Mouse (Mus musculus) stomach, embryonic 16.5 days (tissue): ENCODE measurements around the gene Bicdl2. TPM values are rescaled to one million over a fixed set of nuclear protein-coding genes. Genes with fewer than 3 reads are reported as not detected.

Source experiments
- ATAC-seq: fragments of 200-750 bp; cut with Nextera tagmentation; 2 replicates; pipeline ENCODE4 v1.8.0; 2017; ENCODE audit warnings: moderate number of reproducible peaks, moderate TSS enrichment; ENCODE audit not compliant: insufficient read depth, low FRiP score
- H3K27ac ChIP-seq: fragments of 300-500 bp; sonication (generic); 2 replicates; pipeline ENCODE4 v1.5.1; 2014; ENCODE audit warnings: low read length
- H3K27me3 ChIP-seq: fragments of 300-500 bp; sonication (generic); 2 replicates; pipeline ENCODE4 v1.6.1; 2014; ENCODE audit warnings: low read length, control low read depth, mixed read lengths; ENCODE audit not compliant: control insufficient read depth, insufficient read depth
- H3K36me3 ChIP-seq: fragments of 300-500 bp; sonication (generic); 2 replicates; pipeline ENCODE4 v1.6.1; 2014; ENCODE audit warnings: low read length; ENCODE audit not compliant: control insufficient read depth, insufficient read depth
- H3K4me1 ChIP-seq: fragments of 300-500 bp; sonication (generic); 2 replicates; pipeline ENCODE4 v1.6.1; 2014; ENCODE audit warnings: low read length, control low read depth, mixed read lengths; ENCODE audit not compliant: control insufficient read depth, insufficient read depth
- H3K4me2 ChIP-seq: fragments of 300-500 bp; sonication (generic); 2 replicates; pipeline ENCODE4 v1.6.1; 2014; ENCODE audit warnings: low read depth, low read length, mixed read lengths
- H3K4me3 ChIP-seq: fragments of 300-500 bp; sonication (generic); replicated peaks from 2 replicates; pipeline ENCODE4 v1.5.1; 2014; ENCODE audit warnings: mild to moderate bottlenecking, low read length
- H3K9ac ChIP-seq: fragments of 300-500 bp; sonication (generic); 2 replicates; pipeline ENCODE4 v1.6.1; 2014; ENCODE audit warnings: low read length
- H3K9me3 ChIP-seq: fragments of 300-500 bp; sonication (generic); replicated peaks from 2 replicates; pipeline ENCODE4 v1.6.1; 2016; ENCODE audit warnings: low read length, control low read depth; ENCODE audit not compliant: control insufficient read depth
- WGBS: fragments of 180-500 bp; shearing (Covaris S2); extraction: QIAGEN DNeasy Blood & Tissue Kit; methylation state at CpG from one replicate; pipeline ENCODE4 v1.1.7; 2014; 5-methylcytosine and 5-hydroxymethylcytosine counted together
- polyA plus RNA-seq: library from polyadenylated mRNA; unstranded; fragments of >200 nt; fragmentation: Nextera tagmentation; extraction: Ambion mirVana; gene quantifications from 2 replicates; pipeline ENCODE4 v1.2.1, GENCODE M21; 2015

Bicdl2 gene
- polyA plus RNA-seq, 1 experiment from 2014 or later, result 19.6 TPM

DNA sequence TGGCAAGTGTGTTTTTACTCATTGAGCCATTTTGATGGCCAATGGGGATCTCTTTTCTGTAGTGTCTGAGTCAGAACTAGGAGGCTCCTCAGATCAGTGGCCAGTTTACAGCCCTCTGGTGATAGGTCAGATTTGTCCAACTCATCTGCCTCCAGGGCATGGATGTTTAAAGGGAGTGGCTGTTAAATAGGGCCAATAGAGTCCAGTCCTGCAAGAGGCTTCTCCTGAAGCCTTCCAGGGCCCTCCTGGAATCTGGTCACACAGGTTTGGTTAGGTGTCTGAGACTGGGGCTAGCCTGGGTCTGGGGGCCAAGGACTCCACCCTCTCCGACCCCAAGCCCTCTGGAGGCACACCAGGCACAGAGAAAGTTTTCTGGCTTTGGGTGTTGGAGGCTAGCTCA, 34.2 kb downstream of the Bicdl2 start:
- peaks cover 3% of the 10 kb centered on the region; the same call in 1 of the 2 replicates for H3K4me1 ChIP-seq
- H3K9ac ChIP-seq, result no peak overlapping the region
- no peak for ATAC-seq
- no peak overlapping the region for H3K27ac ChIP-seq
- no peaks in the 10 kb centered on the region for H3K9me3 ChIP-seq
- no peaks in the 10 kb centered on the region for H3K36me3 ChIP-seq
- H3K27me3 ChIP-seq, result 0 out of 2 replicates have a peak, but pooled peaks cover 2% of the 10 kb centered on the region
- H3K4me2 ChIP-seq, result no peak overlapping the region
- no peak overlapping the region for H3K4me3 ChIP-seq
- 73% methylated on average over 1 of the region's 1 CpGs for WGBS

DNA sequence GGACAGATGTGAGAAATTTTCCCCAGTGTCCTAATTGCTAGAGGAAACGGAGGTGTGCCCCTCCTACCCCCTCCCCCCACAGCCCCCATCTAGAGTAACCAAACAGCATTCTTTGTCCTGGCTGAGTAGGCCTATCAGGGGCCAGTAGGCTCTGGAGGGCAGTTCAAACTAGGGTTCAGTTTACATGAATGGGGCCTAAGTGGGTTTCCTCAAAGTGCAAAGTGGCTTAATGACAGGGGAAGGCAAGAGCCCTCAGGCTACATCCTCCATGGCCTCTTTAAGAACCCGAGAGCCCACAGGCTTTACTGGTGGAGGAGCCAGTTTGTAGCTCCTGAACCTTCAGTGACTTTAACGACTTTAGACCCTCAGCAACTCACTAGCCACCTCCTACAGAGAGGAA, 35.5 kb downstream of the Bicdl2 start:
- no peaks in the 10 kb centered on the region for H3K9me3 ChIP-seq
- peaks cover 5% of the 10 kb centered on the region; the same call in 1 of the 2 replicates for H3K4me1 ChIP-seq
- no peak overlapping the region for H3K27ac ChIP-seq
- peaks cover 5% of the 10 kb centered on the region; the same call in 1 of the 2 replicates for H3K27me3 ChIP-seq
- no peak overlapping the region for H3K9ac ChIP-seq
- H3K36me3 ChIP-seq, result no peaks in the 10 kb centered on the region
- H3K4me2 ChIP-seq, result no peak overlapping the region
- no peak for ATAC-seq
- 23% methylated on average over 3 of the region's 3 CpGs for WGBS
- H3K4me3 ChIP-seq, result no peak overlapping the region

DNA sequence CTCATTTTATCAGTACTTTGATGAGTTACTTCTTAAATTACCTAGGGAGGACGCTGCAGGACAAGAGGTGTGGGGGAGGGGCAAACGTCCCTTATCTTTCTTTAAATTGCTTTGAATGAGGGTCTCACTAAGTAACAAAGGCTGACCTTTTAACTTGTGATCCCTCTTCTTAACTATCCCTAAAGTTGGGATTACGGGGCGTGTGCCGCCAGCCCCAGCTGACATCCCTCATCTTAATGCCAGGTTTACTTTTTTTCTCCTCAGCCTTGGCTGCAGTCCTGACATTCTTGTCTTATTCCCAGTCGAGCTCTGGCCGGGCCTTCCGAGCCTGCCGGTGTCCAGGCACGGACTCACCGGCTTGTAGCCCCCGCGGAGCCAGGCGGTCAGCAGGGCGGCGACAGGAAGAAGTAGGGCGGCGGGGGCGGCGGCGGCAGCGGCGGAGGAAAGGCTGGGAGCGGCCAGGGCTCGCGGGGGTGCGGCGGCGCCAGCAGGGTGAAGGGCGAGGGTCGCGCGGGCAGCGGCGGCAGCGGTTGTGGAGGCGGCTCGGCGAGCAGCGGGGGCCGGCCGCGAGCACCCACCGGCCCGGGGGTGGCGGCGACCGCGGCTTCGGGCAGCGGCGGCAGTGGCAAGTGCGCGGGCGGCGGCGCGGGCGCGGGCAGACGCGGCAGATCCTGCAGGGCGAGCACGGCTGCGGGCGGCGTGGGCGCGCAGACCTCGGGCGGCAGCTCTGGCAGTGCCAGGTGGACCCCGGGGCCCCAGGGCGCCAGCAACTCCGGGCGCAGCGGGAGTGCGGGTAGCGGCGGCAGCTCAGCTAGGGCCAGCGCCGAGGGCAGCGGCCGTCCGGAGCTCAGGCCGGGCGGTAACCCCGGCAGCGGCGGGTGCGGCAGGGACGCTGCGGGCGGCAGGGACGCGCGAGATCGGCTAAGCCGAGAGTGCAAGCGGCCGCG, 39.1 kb downstream of the Bicdl2 start:
- H3K36me3 ChIP-seq, result no peaks in the 10 kb centered on the region
- peak; percentile 45; the same call in 1 of the 2 replicates for ATAC-seq
- peaks cover 10% of the 10 kb centered on the region; the same call in 1 of the 2 replicates for H3K27me3 ChIP-seq
- peak overlapping the region; percentile 69 for H3K4me3 ChIP-seq
- peak overlapping the region; percentile 100 for H3K4me2 ChIP-seq
- H3K9me3 ChIP-seq, result no peaks in the 10 kb centered on the region
- H3K27ac ChIP-seq, result no peak overlapping the region
- H3K4me1 ChIP-seq, result peaks cover 5% of the 10 kb centered on the region; the same call in 1 of the 2 replicates
- under 1% methylated on average over 99 of the region's 101 CpGs for WGBS
- peak overlapping the region; percentile 68 for H3K9ac ChIP-seq

DNA sequence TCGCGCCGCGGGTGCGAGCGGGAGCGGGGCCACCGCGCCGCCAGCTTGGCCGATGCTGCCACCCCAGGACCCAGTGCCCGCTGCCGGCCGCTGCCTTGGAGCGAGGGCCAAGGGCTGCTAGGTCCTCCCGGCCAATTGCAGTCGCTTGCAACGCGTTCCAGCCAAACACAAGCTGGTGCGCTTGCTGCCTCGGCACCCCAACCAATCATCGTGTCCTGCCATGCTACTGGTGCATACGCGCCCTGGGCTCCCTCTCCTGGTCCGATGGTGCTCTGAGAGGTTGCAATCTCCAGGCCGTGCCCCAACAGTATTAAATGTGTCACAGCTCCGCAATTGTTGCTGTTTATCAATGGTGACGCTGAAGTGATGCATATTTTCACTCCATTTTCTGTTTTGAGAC, 39.8 kb downstream of the Bicdl2 start:
- peaks cover 5% of the 10 kb centered on the region; the same call in 1 of the 2 replicates for H3K4me1 ChIP-seq
- peak overlapping the region; percentile 69 for H3K4me3 ChIP-seq
- no peak overlapping the region for H3K27ac ChIP-seq
- no peaks in the 10 kb centered on the region for H3K9me3 ChIP-seq
- H3K36me3 ChIP-seq, result no peaks in the 10 kb centered on the region
- H3K4me2 ChIP-seq, result peak overlapping the region; percentile 100
- WGBS, result under 1% methylated on average over 28 of the region's 28 CpGs
- H3K27me3 ChIP-seq, result peaks cover 10% of the 10 kb centered on the region; the same call in 1 of the 2 replicates
- peak; percentile 95 for ATAC-seq
- H3K9ac ChIP-seq, result peak overlapping the region; percentile 68

DNA sequence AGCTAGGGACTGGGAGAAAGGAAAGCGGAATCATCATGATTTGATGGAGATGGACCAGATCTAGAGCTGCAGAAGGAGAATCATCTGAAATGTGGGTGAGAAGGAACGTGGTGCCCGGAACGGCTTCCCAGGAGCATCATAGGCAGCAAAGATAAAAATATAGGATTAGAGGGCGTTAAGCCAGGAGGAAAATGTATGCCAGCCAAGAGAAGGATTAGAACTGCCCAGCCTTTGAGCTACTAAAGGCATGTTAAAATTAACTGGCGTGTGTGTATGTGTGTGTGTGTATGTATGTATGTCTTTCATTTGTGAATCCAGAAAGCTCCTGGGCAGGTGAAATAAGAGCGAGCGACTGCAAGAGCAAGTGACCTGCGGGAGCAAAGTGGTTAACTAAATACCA, 43.0 kb downstream of the Bicdl2 start:
- H3K4me2 ChIP-seq, result no peak overlapping the region
- H3K4me3 ChIP-seq, result no peak overlapping the region
- H3K27me3 ChIP-seq, result peaks cover 10% of the 10 kb centered on the region; the same call in 1 of the 2 replicates
- no peaks in the 10 kb centered on the region for H3K9me3 ChIP-seq
- no peak for ATAC-seq
- H3K4me1 ChIP-seq, result peaks cover 5% of the 10 kb centered on the region; the same call in 1 of the 2 replicates
- H3K9ac ChIP-seq, result no peak overlapping the region
- WGBS, result 81% methylated on average over 9 of the region's 9 CpGs
- no peak overlapping the region for H3K27ac ChIP-seq
- no peaks in the 10 kb centered on the region for H3K36me3 ChIP-seq

DNA sequence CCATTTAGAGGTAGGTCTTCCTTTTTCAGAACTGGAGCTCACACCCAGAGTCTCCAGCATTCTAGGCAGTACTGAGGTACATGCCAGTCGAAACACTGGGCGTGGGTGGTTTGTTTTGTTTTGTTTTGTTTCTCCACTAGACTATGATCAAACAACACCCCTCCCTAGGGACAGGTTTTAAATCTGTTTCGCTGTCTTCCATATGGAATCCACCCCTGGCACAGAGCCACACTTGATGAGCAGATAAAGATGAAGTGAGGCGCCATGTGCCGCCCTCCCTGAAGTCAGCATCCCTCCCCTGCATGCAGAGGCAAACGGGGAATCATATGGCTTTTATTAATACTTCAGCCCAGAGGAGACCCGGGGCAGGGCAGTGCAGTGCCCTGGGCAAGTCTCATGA, 44.4 kb downstream of the Bicdl2 start:
- Histone ChIP-seq H3K9ac (no peak overlapping the region), H3K4me3 (no peak overlapping the region), H3K27ac (no peak overlapping the region), H3K36me3 (no peaks in the 10 kb centered on the region), H3K27me3 (peaks cover 7% of the 10 kb centered on the region; the same call in 1 of the 2 replicates), H3K9me3 (no peaks in the 10 kb centered on the region), H3K4me2 (no peak overlapping the region), H3K4me1 (0 out of 2 replicates have a peak, but pooled peaks cover 3% of the 10 kb centered on the region)
- ATAC-seq, result no peak
- WGBS, result 45% methylated on average over 7 of the region's 7 CpGs

DNA sequence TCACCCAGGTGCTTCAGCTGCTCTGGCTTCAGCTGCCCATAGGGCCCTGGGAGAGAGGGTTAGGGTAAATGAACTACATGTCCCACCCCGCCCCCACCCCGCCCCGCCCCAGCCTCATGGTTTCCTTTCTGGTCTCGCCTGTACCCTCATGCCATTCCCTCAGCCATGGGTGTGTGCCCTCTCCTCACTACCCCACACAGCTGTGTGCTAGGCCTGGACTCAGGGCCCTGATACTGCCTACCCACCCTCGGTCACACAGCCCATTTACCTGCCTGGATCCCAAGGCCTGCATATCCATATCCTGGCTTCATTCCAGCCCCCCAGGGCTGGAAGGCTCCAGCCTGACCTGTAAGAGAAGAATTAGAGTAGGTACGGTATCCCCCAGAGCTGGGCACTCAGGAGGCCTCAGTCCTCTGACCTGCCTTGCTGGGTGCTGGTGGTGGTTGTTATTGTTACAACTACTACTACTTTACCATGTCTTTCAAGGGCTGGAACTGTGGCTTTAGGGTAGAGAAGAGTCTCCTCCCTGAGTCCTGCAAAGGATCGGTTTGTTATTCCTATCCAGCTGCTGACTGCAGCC, 45.3 kb downstream of the Bicdl2 start:
- no peak overlapping the region for H3K4me3 ChIP-seq
- H3K4me1 ChIP-seq, result no peaks in the 10 kb centered on the region
- H3K36me3 ChIP-seq, result no peaks in the 10 kb centered on the region
- no peak overlapping the region for H3K9ac ChIP-seq
- 70% methylated on average over 7 of the region's 7 CpGs for WGBS
- H3K27me3 ChIP-seq, result peaks cover 6% of the 10 kb centered on the region; the same call in 1 of the 2 replicates
- no peak overlapping the region for H3K27ac ChIP-seq
- no peak for ATAC-seq
- H3K9me3 ChIP-seq, result no peaks in the 10 kb centered on the region
- no peak overlapping the region for H3K4me2 ChIP-seq

DNA sequence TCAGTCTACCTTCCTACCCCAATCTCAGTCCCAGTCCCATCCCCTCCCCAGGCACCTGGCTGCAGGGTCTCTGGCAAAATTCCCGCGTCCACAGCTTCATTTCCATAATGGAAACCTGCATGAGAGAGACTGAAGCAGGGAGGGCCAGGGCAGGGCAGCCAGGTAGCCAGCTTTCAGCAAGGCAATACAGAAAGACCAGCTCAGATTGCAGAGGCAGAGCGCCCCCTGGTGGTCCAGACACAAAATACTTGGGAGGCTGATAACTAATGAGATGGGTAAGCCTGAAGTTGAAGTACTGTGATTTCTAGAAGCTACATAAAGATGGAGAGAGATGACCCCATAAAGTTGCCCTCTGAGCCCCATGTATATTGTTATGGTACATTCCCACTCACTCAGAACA, 45.9 kb downstream of the Bicdl2 start:
- Histone ChIP-seq H3K27me3 (peaks cover under 1% of the 10 kb centered on the region; the same call in 1 of the 2 replicates), H3K9ac (no peak overlapping the region; the same call in 1 of the 2 replicates), H3K4me3 (no peak overlapping the region), H3K4me2 (no peak overlapping the region), H3K27ac (no peak overlapping the region), H3K36me3 (no peaks in the 10 kb centered on the region), H3K9me3 (no peaks in the 10 kb centered on the region), H3K4me1 (no peaks in the 10 kb centered on the region)
- peak; percentile 49; the same call in 1 of the 2 replicates for ATAC-seq
- WGBS, result 4% methylated on average over 3 of the region's 3 CpGs

DNA sequence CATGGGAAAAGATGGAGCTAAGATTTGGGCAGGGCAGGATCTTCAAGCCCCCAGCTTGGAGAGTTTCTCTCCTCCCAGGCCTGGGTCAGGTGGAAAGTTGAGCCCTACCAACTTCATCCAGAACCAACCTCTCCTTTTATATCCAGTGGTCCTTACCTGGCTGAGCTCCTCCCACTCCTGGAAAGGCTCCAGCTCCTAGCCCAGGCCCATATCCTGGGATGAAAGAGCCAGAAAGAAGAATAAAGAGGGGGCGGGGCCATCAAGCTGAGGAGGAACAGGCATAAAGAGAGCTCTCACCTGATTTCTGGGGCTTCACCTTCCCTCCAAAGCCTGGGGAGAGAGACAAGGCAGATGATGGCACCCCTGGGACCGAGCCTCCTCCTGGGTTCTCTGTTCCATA, 56.7 kb downstream of the Bicdl2 start:
- no peaks in the 10 kb centered on the region for H3K36me3 ChIP-seq
- H3K9ac ChIP-seq, result no peak overlapping the region
- no peaks in the 10 kb centered on the region for H3K27me3 ChIP-seq
- H3K4me1 ChIP-seq, result no peaks in the 10 kb centered on the region
- no peak for ATAC-seq
- H3K9me3 ChIP-seq, result no peaks in the 10 kb centered on the region
- H3K4me2 ChIP-seq, result no peak overlapping the region
- no peak overlapping the region for H3K4me3 ChIP-seq
- 64% methylated on average over 2 of the region's 2 CpGs for WGBS
- H3K27ac ChIP-seq, result no peak overlapping the region
